Mouse (Mus musculus) frontal cortex, postnatal 10 days (tissue): ENCODE measurements at regions not wholly inside any gene's neighbourhood (a gene's known extent, or its start where the extent isn't known, plus 50 kb on each side); places are given as distances from the start of the nearest gene placed in this dataset.

Experiments used
- DNase-seq, 2 experiments: peaks; one replicate each; pipeline ENCODE4 v3.0.0; 2022; ENCODE audit warnings: low spot score in 2 of 2, mixed read lengths in 1 of 2

DNA sequence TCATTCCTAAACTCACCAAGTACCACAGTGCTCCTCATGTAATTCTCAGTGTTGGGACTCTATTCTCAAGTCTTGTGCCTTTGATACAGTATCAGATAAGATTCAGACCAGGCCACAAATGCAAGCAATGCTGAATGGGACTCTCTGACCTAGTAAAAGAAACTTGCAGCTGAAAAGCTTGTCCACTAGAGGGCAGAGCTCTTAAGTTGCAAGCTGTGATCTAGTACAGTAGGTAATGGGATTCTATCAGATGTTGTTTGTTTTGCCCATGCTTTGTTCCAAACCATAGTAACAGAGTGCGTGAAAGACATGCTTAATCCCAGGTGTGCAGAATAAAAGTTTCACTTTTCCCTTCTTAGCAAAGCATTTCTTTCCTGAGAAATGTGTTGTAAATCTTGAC is 383.2 kb upstream of the Chrm2 start:
- DNase-seq, result peak in 1 of 2 experiments; percentile 7

- DNase-seq, result no peak
These were observed 385.8 kb upstream of the Chrm2 start for GRCm38 (mm10) chr6:36002090-36002489.

- DNase-seq, result peak; percentile 45 to 68
These were observed 399.0 kb upstream of the Chrm2 start for GRCm38 (mm10) chr6:35988891-35989290.

DNA sequence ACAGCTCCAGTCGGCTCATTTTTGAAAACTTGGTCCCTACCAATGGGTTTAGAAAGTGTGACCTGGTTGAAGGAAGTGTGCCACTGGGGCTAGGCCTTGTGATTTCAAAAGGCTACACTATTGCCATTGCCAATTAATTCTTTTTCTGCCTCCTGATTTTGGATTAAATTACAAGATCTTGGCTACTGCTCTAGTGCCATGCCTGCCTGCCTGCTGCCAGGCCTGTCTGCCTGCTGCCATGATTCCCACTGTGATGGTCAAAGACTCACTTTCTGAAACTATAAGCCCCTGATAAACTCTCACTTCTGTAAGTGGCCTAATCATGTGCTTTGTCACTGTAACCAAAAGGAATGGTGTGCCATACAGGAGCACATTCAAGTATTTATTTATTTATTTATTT is 400.4 kb upstream of the Mtpn start:
- no peak for DNase-seq

- no peak for DNase-seq
These were observed 384.5 kb upstream of the Mtpn start for GRCm38 (mm10) chr6:35924189-35924588.

- no peak for DNase-seq
These were observed 358.3 kb upstream of the Mtpn start for GRCm38 (mm10) chr6:35897990-35898389.

DNA sequence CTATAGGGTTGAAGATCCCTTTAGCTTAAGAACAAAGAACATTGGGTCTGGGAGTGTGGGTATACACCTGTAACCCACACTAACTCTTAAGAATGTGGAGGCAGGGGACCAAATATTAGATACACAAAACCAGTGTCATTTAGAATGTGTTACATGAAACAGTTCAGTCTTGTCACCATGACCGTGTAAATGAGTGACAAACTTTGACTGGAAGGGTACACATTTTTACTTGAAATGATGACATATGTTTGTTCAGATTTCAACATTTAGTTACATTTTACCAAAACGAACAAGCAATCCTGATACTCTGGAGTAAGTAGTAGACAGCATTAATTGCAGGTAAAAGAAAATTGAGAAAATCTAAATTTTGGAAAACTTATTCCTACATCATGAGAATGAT is 356.0 kb upstream of the Mtpn start:
- DNase-seq, result no peak

DNA sequence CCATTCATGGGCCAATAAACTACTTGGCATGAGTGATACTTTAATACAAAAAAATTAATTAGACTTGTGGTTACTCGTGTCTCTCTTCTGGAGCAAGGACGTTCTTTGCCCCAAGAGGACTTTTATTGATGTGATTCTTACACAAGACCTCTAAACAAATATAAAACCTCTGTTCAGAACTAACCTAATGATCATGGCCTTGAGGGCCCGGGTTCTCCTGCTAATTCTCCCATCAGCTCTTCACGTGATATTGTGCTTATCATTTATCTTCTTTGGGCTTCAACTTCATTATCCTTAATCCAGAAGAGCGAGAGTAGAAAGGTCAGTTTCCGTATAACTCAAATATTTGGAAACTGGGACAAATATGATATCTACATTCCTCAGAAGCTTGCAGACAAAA is 335.0 kb upstream of the Mtpn start:
- DNase-seq, result no peak

DNA sequence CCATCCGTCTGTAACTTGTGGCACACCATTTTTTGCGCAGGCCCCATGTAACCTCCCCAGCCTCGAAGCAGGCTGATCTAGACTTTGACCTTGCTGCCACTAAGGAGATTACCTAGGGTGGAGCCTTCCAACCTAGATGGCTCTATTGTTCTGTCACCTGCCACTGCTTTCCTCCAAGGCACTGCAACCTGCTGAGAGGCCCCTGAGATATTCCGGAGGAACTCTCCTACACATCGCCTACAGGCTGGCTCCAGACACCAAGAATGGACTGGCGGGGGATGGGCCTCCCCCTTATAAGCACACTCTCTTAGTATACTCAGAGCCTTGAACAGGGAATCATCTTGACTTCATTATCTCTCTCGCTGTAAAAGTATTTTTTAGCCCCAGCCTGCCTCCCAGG is 331.7 kb upstream of the Mtpn start:
- no peak for DNase-seq

- DNase-seq, result no peak
These were observed 324.5 kb upstream of the Mtpn start for GRCm38 (mm10) chr6:35864218-35864617.

GRCm38 (mm10) chr6:35853993-35854392 is 314.3 kb upstream of the Mtpn start:
- no peak for DNase-seq

- DNase-seq, result no peak
These were observed 277.0 kb upstream of the Mtpn start for GRCm38 (mm10) chr6:35816657-35817056.

GRCm38 (mm10) chr6:35814476-35814875 is 274.8 kb upstream of the Mtpn start:
- DNase-seq, result no peak

DNA sequence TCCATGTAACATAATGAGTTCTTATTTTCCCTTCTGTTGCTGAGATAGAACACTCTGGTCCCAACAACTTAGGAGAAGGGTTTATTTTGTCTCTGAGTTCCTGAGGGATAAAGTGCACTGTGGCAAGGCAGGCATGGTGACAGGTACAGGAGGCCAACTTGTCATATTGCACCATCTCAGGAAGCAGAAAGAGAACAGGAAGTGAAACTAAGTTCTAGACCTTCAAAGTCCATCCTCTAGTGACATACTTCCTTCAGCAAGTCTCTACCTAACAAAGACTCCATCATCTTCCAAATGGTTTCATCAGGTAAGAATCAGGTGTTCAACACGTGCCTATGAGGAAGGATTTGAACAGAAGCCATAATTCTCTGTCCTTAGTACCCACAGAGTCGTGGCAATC is 266.1 kb upstream of the Mtpn start:
- DNase-seq, result no peak

GRCm38 (mm10) chr6:35804041-35804440 is 264.4 kb upstream of the Mtpn start:
- no peak for DNase-seq

GRCm38 (mm10) chr6:35779706-35780105 is 240.0 kb upstream of the Mtpn start:
- no peak for DNase-seq

DNA sequence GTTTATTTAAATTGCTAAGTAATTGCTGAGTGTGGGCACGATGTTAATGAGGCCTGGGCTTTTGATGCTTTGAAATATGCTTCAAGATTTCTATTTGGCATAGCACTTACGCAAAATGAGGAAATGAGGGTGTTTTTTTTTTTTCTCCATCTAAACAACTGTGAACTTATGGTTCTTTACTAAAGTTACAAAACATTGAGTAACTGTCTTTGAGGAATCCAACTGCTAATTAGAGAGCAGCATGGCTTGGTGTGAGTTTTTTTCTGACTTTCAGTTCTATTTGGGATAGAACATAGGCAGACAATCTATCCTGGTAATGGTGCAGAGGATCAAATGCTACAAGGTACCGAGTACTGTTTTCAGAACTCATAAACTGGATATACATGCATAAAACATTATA is 231.2 kb upstream of the Mtpn start:
- DNase-seq, result no peak

- DNase-seq, result no peak
These were observed 220.0 kb upstream of the Mtpn start for GRCm38 (mm10) chr6:35759606-35760246.

DNA sequence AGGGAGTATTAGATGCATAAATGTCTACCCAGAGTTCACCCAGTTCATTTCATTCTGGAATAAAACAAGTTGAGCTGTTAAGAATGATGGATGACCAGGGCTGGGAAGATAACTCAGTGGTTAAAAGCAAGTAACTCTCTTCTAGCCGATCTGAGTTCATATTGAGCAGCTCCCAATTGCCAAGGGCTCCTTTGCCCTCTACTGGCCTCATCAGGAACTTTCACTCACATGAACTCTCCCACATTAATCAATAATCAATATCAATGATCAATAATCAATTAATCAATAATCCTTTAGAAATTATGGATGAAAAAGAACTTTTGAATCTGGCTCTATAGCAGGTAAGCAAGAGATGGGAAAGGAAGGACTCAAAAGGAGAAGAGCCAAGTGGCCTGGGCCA is 206.3 kb upstream of the Mtpn start:
- DNase-seq, result no peak

DNA sequence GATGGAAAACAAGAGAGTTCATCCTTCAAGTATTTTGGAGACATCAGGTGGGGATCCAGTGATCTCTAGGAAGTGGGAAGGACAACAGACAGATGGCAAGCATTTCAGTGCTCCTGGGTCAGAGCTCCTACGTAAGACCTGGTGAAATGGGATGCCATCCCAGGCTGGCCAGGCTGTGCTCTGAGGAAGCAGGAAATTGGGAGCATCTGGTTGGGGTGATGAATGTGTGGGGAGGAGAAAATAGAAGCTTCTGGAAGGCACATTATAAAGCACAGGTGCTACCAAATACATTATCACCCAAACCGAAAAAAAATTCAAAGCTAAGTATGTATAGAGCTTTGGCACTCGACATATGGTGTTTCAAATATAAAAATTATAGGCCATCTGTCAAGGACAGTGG is 165.9 kb upstream of the Mtpn start:
- DNase-seq, result no peak

- no peak for DNase-seq
These were observed 127.4 kb upstream of the Mtpn start for GRCm38 (mm10) chr6:35667062-35667461.

DNA sequence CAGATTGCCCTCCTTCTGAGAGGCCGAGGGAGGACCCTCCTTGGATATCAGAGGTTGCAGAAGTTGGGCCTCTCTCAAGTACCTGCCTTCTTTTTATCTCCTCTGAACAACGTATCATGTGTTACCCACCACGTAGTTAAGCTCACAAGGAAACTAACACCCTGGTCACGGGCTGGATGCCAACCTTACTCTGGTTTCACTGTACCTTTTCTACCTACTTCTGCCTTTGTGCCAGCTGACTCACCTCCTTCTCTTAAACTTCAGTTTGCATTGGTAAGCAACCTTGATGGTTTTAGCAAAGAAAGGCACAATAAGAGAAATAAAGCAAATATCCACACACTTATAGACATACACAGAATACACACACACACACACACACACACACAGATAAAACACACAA is 111.7 kb upstream of the Mtpn start:
- no peak for DNase-seq

- no peak for DNase-seq
These were observed 105.5 kb upstream of the Mtpn start for GRCm38 (mm10) chr6:35645210-35645609.

- no peak for DNase-seq
These were observed 101.0 kb upstream of the Mtpn start for GRCm38 (mm10) chr6:35640672-35641071.
